Mouse (Mus musculus) hematopoietic stem cell, adult 5-6 weeks (primary cell): ENCODE results near the gene B3gntl1. TPM values are rescaled to one million over a fixed set of nuclear protein-coding genes. Genes with fewer than 3 reads are reported as not detected.

ENCODE experiments used
- ATAC-seq, 2 experiments: fragments of 125-278 bp in 1 of 2; replicated peaks in 1 of 2; 2 replicates each; pipeline ENCODE4 v1.8.0; 2016 to 2017; ENCODE audit warnings: inconsistent platforms in 2 of 2, mild to moderate bottlenecking in 2 of 2, moderate number of reproducible peaks in 2 of 2, low read depth in 1 of 2, moderate TSS enrichment in 1 of 2; ENCODE audit not compliant: low FRiP score in 2 of 2, poor library complexity in 2 of 2, severe bottlenecking in 2 of 2, insufficient read depth in 1 of 2, low TSS enrichment in 1 of 2
- total RNA-seq: library from RNA; stranded (forward); fragments of 172-1452, 232-1000 nt; gene quantifications from 2 replicates; pipeline ENCODE4 v1.2.3, GENCODE M21; 2017

Gene B3gntl1
- total RNA-seq, 1 experiment from 2014 or later = 14.2 TPM

GRCm38 (mm10) chr11:121617371-121617770 is 55.6 kb downstream of the B3gntl1 start:
- ATAC-seq = no peak

GRCm38 (mm10) chr11:121616501-121616900 is 56.5 kb downstream of the B3gntl1 start:
- no peak for ATAC-seq

DNA sequence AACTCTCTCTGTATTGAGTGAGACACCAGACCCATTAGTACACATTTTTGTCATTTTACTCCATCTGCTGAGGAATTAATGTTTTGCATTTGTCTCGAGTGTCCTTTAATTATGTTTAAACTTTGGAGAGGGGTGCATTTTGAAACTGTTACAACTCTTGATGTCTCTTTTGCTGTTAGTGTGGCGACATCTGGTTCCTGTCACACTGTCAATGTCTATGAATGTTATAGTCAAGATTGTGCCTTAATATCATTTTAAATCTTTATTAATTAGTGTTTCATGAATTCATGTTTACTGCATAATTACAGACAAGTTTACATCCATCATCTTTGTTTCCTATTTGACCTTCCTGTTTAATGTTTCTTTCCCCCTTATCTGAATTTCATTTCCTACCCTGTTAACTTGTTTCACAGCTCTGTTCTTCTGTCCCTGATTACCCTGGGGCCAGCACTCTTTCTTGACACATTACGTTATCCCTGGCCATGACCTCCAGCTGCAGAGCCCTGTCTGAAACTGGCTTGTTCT is 56.9 kb downstream of the B3gntl1 start:
- no peak for ATAC-seq

DNA sequence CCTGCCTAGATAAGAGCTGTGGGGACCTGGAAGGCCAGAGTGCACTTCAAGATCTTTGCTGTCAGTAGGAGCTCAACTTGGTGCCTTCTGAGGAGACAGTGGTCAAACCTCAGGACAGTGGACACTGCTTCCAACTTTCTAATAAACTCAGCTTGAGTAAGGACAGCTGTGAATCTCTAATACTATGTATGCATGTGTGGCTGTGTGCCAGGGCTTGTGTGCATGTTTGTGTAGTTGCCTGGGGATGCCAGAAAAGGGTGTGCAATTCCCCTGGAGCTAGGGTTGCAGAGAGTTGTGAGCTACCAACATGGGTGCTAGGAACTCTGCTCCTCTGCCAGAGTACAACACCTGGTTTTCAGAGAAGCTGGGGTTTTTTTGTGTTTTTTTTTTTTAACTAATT is 62.0 kb downstream of the B3gntl1 start:
- ATAC-seq = no peak

- peak; percentile 46 to 59; a peak in 2 of 4 replicates for ATAC-seq
Measured at GRCm38 (mm10) chr11:121605604-121606003, 67.3 kb downstream of the B3gntl1 start.

DNA sequence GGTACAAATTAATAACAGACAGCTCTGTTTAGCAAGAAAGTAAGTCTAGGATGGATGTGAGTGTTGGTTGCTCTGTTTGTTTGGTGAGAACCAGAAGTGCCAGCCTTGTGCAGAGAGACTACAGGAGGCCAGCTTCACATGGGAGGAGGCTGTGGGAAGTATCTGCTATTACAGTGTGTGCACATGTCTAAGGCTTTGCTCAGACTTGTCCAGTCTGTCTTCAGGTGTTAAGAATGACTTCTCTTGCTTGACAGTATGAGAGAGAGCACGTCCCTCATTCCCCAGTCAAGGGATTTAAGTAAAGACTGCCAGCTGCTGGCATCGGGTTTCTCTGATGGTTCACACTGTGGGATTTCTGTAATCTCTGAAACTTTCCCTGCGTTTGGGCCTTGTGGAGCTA is 71.5 kb downstream of the B3gntl1 start:
- ATAC-seq = no peak

- no peak for ATAC-seq
Measured at GRCm38 (mm10) chr11:121597254-121597653, 75.7 kb downstream of the B3gntl1 start.

GRCm38 (mm10) chr11:121581856-121582255 is 91.1 kb downstream of the B3gntl1 start:
- ATAC-seq = no peak

Other genes starting within 250 kb of the B3gntl1 start
- gene Fn3k, start 238.2 kb downstream of the B3gntl1 start, total RNA-seq = 1.1 and 1.8 TPM in 2 replicates
- 47.0 and 50.4 TPM in 2 replicates for gene Tbcd, start 221.2 kb downstream of the B3gntl1 start, total RNA-seq
- not detected in 2 replicates for gene Zfp750, start 153.8 kb downstream of the B3gntl1 start, total RNA-seq
- gene Metrnl, start 28.4 kb upstream of the B3gntl1 start, total RNA-seq = 9.2 and 12.2 TPM in 2 replicates
- not detected in 2 replicates for gene Ptchd3, start 157.1 kb upstream of the B3gntl1 start, total RNA-seq